Mouse (Mus musculus): Measurements from ENCODE around the gene Xpo4. TPM values are rescaled to one million over a fixed set of nuclear protein-coding genes. Genes with fewer than 3 reads are reported as not detected.

Xpo4 gene
- polyA plus RNA-seq, 1 experiment from 2014 or later = 17.0 TPM

DNA sequence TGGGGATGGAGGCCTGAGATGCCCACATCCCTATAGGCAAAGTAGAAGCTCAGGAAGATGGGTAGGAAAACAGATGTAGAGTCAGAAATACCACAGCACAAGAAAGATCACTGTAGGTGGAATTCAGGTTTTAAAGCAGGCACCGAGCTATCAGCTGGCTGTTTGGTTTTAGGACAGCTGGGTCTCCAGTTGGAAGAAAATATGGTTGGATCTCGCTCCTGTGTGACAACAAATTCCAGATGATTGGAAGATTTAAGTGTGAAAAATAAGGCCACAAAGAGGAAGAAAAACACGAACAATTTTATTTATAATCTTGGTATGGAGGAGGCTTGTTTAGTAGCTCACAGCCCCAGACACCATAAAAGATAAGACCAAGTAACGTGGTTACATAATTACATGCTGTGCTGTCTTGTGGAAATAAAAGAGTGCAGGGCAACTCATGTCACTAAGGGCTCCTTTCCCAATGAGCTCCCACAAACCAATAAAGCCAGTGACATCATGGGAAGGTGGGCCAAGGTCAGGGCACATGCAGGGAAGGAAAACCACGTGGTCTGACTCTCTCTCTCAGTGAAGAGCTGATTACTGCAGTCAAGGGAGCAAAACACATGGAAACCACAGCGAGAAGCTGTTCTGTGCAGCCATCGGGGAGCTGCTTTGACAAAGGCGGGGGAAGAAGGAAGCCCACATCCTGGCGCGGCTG lies 136.0 kb downstream of the Xpo4 start:
- Histone ChIP-seq H3K4me3 (ENCODE audit: low read length) (no peak overlapping the region), H3K27ac (ENCODE audit: low read length) (peak overlapping the region; percentile 28; the same call in 1 of the 2 replicates), H3K36me3 (ENCODE audit: control insufficient read depth, insufficient read depth, low read length) (no peaks in the 10 kb centered on the region), H3K27me3 (replicated peaks; ENCODE audit: control insufficient read depth, insufficient read depth, low read length) (no peaks in the 10 kb centered on the region), H3K4me1 (ENCODE audit: control insufficient read depth, insufficient read depth, low read length) (peaks cover 21% of the 10 kb centered on the region), H3K4me2 (ENCODE audit: low read depth, low read length) (no peak overlapping the region), H3K9ac (ENCODE audit: low read depth, low read length) (peak overlapping the region; percentile 37; the same call in 1 of the 2 replicates), H3K9me3 (ENCODE audit: control insufficient read depth, low read length) (no peaks in the 10 kb centered on the region)
- peak; percentile 24 for ATAC-seq
- WGBS = 45% methylated on average over 10 of the region's 10 CpGs

DNA sequence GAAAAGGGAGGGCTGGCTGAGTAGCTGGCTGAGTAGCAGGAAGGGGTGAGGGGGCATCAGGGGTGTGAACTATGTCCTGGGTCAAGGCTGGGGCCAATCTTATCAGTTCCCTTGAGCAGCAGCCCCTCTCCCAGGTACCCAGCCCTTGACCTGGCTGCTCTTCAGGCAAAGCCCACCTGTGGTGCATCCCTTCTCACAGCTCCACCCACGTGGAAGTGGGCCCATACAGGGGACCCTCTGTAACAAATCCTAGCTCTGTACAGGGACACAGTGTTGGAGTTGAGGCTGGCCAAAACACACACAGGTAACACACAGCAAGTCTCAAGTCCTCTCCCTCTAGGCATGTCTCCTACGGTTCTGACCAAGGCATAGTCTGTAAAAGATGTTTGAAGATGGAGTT lies 137.6 kb downstream of the Xpo4 start:
- 48% methylated on average over 2 of the region's 2 CpGs for WGBS
- no peaks in the 10 kb centered on the region for H3K36me3 ChIP-seq (ENCODE audit: control insufficient read depth, insufficient read depth, low read length)
- ATAC-seq = no peak
- no peaks in the 10 kb centered on the region for H3K27me3 ChIP-seq (replicated peaks; ENCODE audit: control insufficient read depth, insufficient read depth, low read length)
- H3K27ac ChIP-seq (ENCODE audit: low read length) = no peak overlapping the region
- no peak overlapping the region for H3K9ac ChIP-seq (ENCODE audit: low read depth, low read length)
- H3K9me3 ChIP-seq (ENCODE audit: control insufficient read depth, low read length) = no peaks in the 10 kb centered on the region
- H3K4me1 ChIP-seq (ENCODE audit: control insufficient read depth, insufficient read depth, low read length) = peaks cover 18% of the 10 kb centered on the region
- H3K4me3 ChIP-seq (ENCODE audit: low read length) = no peak overlapping the region
- no peak overlapping the region for H3K4me2 ChIP-seq (ENCODE audit: low read depth, low read length)

Other genes with a start within 250 kb of the Xpo4 start
- 7.2 and 7.5 TPM in 2 replicates for gene Ift88, start 241.4 kb downstream of the Xpo4 start, polyA plus RNA-seq (2015; fragmentation: Nextera tagmentation; extraction: Ambion mirVana)
- gene Il17d, start 140.7 kb downstream of the Xpo4 start, polyA plus RNA-seq (2015; fragmentation: Nextera tagmentation; extraction: Ambion mirVana) = 0.51 and 4.2 TPM in 2 replicates
- gene Eef1akmt1, start 93.8 kb downstream of the Xpo4 start, polyA plus RNA-seq (2015; fragmentation: Nextera tagmentation; extraction: Ambion mirVana) = 89.8 and 91.7 TPM in 2 replicates
- not detected in 2 replicates for gene Gm49361, start 80.7 kb upstream of the Xpo4 start, polyA plus RNA-seq (2015; fragmentation: Nextera tagmentation; extraction: Ambion mirVana)
- 11.5 and 13.4 TPM in 2 replicates for gene Lats2, start 93.0 kb upstream of the Xpo4 start, polyA plus RNA-seq (2015; fragmentation: Nextera tagmentation; extraction: Ambion mirVana)
- 17.0 and 18.8 TPM in 2 replicates for gene Sap18, start 132.8 kb upstream of the Xpo4 start, polyA plus RNA-seq (2015; fragmentation: Nextera tagmentation; extraction: Ambion mirVana)
- gene Ska3, start 160.8 kb upstream of the Xpo4 start, polyA plus RNA-seq (2015; fragmentation: Nextera tagmentation; extraction: Ambion mirVana) = 23.9 and 28.0 TPM in 2 replicates
- gene Mrpl57, start 160.8 kb upstream of the Xpo4 start, polyA plus RNA-seq (2015; fragmentation: Nextera tagmentation; extraction: Ambion mirVana) = 223 and 225 TPM in 2 replicates
- 55.2 and 58.9 TPM in 2 replicates for gene Zdhhc20, start 224.8 kb upstream of the Xpo4 start, polyA plus RNA-seq (2015; fragmentation: Nextera tagmentation; extraction: Ambion mirVana)